Mouse (Mus musculus): Measurements from ENCODE around the gene Ip6k1.
"Not testable (repeated sequence)": the region's sequence is repeated elsewhere in the genome, so short reads cannot be mapped to it uniquely, and the experiment has no call there.

The Ip6k1 gene

GRCm38 (mm10) chr9:107982681-107983346, 19.5 kb upstream of the Ip6k1 start, which contains the start of gene Gm20661:
Gm20661 (plus strand) TSS chr9:107983058.
- peak; percentile 85 for DNase-seq (ENCODE audit: low spot score)

GRCm38 (mm10) chr9:107983421-107983890, 18.8 kb upstream of the Ip6k1 start:
- DNase-seq (ENCODE audit: low spot score): peak; percentile 89

GRCm38 (mm10) chr9:107984052-107984753, 18.1 kb upstream of the Ip6k1 start:
- DNase-seq (ENCODE audit: low spot score): peak; percentile 18

GRCm38 (mm10) chr9:107984754-107985055, 17.6 kb upstream of the Ip6k1 start:
- no peak for DNase-seq (ENCODE audit: low spot score)

- peak; percentile 92 for DNase-seq (ENCODE audit: low spot score)
Measured at GRCm38 (mm10) chr9:107985131-107986119, 16.9 kb upstream of the Ip6k1 start, which contains the start of gene Inka1. Inka1 (minus strand) TSS chr9:107985879.

GRCm38 (mm10) chr9:107986376-107986775, 15.9 kb upstream of the Ip6k1 start:
- DNase-seq (ENCODE audit: low spot score): peak; percentile 94

GRCm38 (mm10) chr9:107987950-107988349, 14.4 kb upstream of the Ip6k1 start:
- no peak for DNase-seq (ENCODE audit: low spot score)

GRCm38 (mm10) chr9:107992197-107992596, 10.1 kb upstream of the Ip6k1 start, which contains the start of gene Cdhr4:
Cdhr4 (plus strand) TSS chr9:107992497.
- no peak for DNase-seq (ENCODE audit: low spot score)

- DNase-seq (ENCODE audit: low spot score): no peak
Measured at GRCm38 (mm10) chr9:107993013-107993412, 9.3 kb upstream of the Ip6k1 start.

GRCm38 (mm10) chr9:107994464-107994863, 7.8 kb upstream of the Ip6k1 start:
- no peak for DNase-seq (ENCODE audit: low spot score)

- DNase-seq (ENCODE audit: low spot score): no peak
Measured at GRCm38 (mm10) chr9:107995513-107995912, 6.8 kb upstream of the Ip6k1 start.

GRCm38 (mm10) chr9:107996049-107996448, 6.3 kb upstream of the Ip6k1 start, which contains the start of gene Gm20662:
Gm20662 (plus strand) TSS chr9:107996349.
- DNase-seq (ENCODE audit: low spot score): no peak

- DNase-seq (ENCODE audit: low spot score): peak; percentile 36
Measured at GRCm38 (mm10) chr9:108002778-108003530, 653 bp downstream of the Ip6k1 start.

- DNase-seq (ENCODE audit: low spot score): peak; percentile 44
Measured at GRCm38 (mm10) chr9:108003531-108003890, 1.2 kb downstream of the Ip6k1 start.

GRCm38 (mm10) chr9:108008041-108008440, 5.7 kb downstream of the Ip6k1 start:
- DNase-seq (ENCODE audit: low spot score): no peak

GRCm38 (mm10) chr9:108010385-108010784, 8.1 kb downstream of the Ip6k1 start:
- no peak for DNase-seq (ENCODE audit: low spot score)

- DNase-seq (ENCODE audit: low spot score): not testable (repeated sequence)
Measured at GRCm38 (mm10) chr9:108013577-108013976, 11.3 kb downstream of the Ip6k1 start.

GRCm38 (mm10) chr9:108017127-108017526, 14.8 kb downstream of the Ip6k1 start:
- no peak for DNase-seq (ENCODE audit: low spot score)

GRCm38 (mm10) chr9:108020741-108021140, 18.4 kb downstream of the Ip6k1 start:
- no peak for DNase-seq (ENCODE audit: low spot score)

- DNase-seq (ENCODE audit: low spot score): no peak
Measured at GRCm38 (mm10) chr9:108023216-108023615, 20.9 kb downstream of the Ip6k1 start.

- DNase-seq (ENCODE audit: low spot score): no peak
Measured at GRCm38 (mm10) chr9:108026584-108026983, 24.3 kb downstream of the Ip6k1 start.

Measured in embryo, embryonic 10.5 days (tissue).